Mouse (Mus musculus) heart, embryonic 13.5 days (tissue): ENCODE results near the gene Trim46. TPM values are rescaled to one million over a fixed set of nuclear protein-coding genes. Genes with fewer than 3 reads are reported as not detected.

Experiments
- ATAC-seq: fragments of 200-750 bp; cut with Nextera tagmentation; 2 replicates; pipeline ENCODE4 v1.8.0; 2017; ENCODE audit warnings: moderate TSS enrichment; ENCODE audit not compliant: insufficient number of reproducible peaks, low FRiP score, low TSS enrichment; ENCODE audit errors: extremely low read depth
- H3K27ac ChIP-seq: fragments of 300-500 bp; sonication (generic); replicated peaks from 2 replicates; pipeline ENCODE4 v1.5.1; 2015; ENCODE audit warnings: moderate library complexity, mild to moderate bottlenecking, inconsistent platforms
- H3K27me3 ChIP-seq: fragments of 300-500 bp; sonication (generic); replicated peaks from 2 replicates; pipeline ENCODE4 v1.6.1; 2015; ENCODE audit warnings: mild to moderate bottlenecking, inconsistent platforms
- H3K36me3 ChIP-seq: fragments of 300-500 bp; sonication (generic); 2 replicates; pipeline ENCODE4 v1.6.1; 2015; ENCODE audit warnings: mild to moderate bottlenecking, inconsistent platforms
- H3K4me1 ChIP-seq: fragments of 300-500 bp; sonication (generic); 2 replicates; pipeline ENCODE4 v1.6.1; 2015; ENCODE audit warnings: inconsistent platforms
- H3K4me2 ChIP-seq: fragments of 300-500 bp; sonication (generic); 2 replicates; pipeline ENCODE4 v1.6.1; 2015; ENCODE audit warnings: inconsistent platforms, mild to moderate bottlenecking, moderate library complexity
- H3K4me3 ChIP-seq: fragments of 300-500 bp; sonication (generic); 2 replicates; pipeline ENCODE4 v1.5.1; 2015; ENCODE audit warnings: moderate library complexity, mild to moderate bottlenecking, inconsistent platforms
- H3K9ac ChIP-seq: fragments of 300-500 bp; sonication (generic); 2 replicates; pipeline ENCODE4 v1.6.1; 2015; ENCODE audit warnings: inconsistent platforms, mild to moderate bottlenecking, moderate library complexity
- H3K9me3 ChIP-seq: fragments of 300-500 bp; sonication (generic); 2 replicates; pipeline ENCODE4 v1.6.1; 2016; ENCODE audit warnings: inconsistent platforms
- WGBS: fragments of 180-500 bp; shearing (Covaris S2); methylation state at CpG from one replicate; pipeline ENCODE4 v1.1.7; 2015; ENCODE audit warnings: mixed read lengths; 5-methylcytosine and 5-hydroxymethylcytosine counted together
- polyA plus RNA-seq: library from polyadenylated mRNA; unstranded; fragments of >200 nt; fragmentation: Nextera tagmentation; extraction: Ambion mirVana; gene quantifications from 2 replicates; pipeline ENCODE4 v1.2.1, GENCODE M21; 2015

Gene Trim46
- polyA plus RNA-seq, 1 experiment from 2014 or later: 0.76 TPM

- 64% methylated on average over 16 of the region's 16 CpGs for WGBS
- H3K4me2 ChIP-seq: no peak overlapping the region
- H3K9me3 ChIP-seq: no peaks in the 10 kb centered on the region
- peaks cover 34% of the 10 kb centered on the region for H3K4me1 ChIP-seq
- no peaks in the 10 kb centered on the region for H3K36me3 ChIP-seq
- H3K27ac ChIP-seq: no peak overlapping the region
- ATAC-seq: no peak
- no peak overlapping the region for H3K4me3 ChIP-seq
- H3K9ac ChIP-seq: no peak overlapping the region
- H3K27me3 ChIP-seq: peaks cover 59% of the 10 kb centered on the region
These were observed 14.3 kb downstream of the Trim46 start for GRCm38 (mm10) chr3:89231772-89232275.

GRCm38 (mm10) chr3:89231345-89231744 lies 14.8 kb downstream of the Trim46 start:
- H3K9me3 ChIP-seq: no peaks in the 10 kb centered on the region
- no peak overlapping the region for H3K4me3 ChIP-seq
- H3K27me3 ChIP-seq: peaks cover 63% of the 10 kb centered on the region
- H3K36me3 ChIP-seq: no peaks in the 10 kb centered on the region
- 50% methylated on average over 7 of the region's 7 CpGs for WGBS
- H3K9ac ChIP-seq: no peak overlapping the region
- H3K27ac ChIP-seq: no peak overlapping the region
- peaks cover 38% of the 10 kb centered on the region for H3K4me1 ChIP-seq
- no peak overlapping the region for H3K4me2 ChIP-seq
- no peak for ATAC-seq

- no peak overlapping the region for H3K4me2 ChIP-seq
- no peaks in the 10 kb centered on the region for H3K36me3 ChIP-seq
- H3K9ac ChIP-seq: no peak overlapping the region
- H3K27me3 ChIP-seq: peaks cover 65% of the 10 kb centered on the region
- H3K4me3 ChIP-seq: no peak overlapping the region
- ATAC-seq: no peak
- H3K4me1 ChIP-seq: peaks cover 39% of the 10 kb centered on the region
- 78% methylated on average over 2 of the region's 2 CpGs for WGBS
- H3K9me3 ChIP-seq: no peaks in the 10 kb centered on the region
- no peak overlapping the region for H3K27ac ChIP-seq
These were observed 15.5 kb downstream of the Trim46 start for GRCm38 (mm10) chr3:89230561-89230960.

- H3K27ac ChIP-seq: no peak overlapping the region
- no peaks in the 10 kb centered on the region for H3K9me3 ChIP-seq
- H3K27me3 ChIP-seq: peaks cover 67% of the 10 kb centered on the region
- ATAC-seq: no peak
- peaks cover 39% of the 10 kb centered on the region for H3K4me1 ChIP-seq
- 0 out of 2 replicates have a peak overlapping the region, but pooled peaks have one; percentile 78 for H3K4me2 ChIP-seq
- H3K36me3 ChIP-seq: 0 out of 2 replicates have a peak, but pooled peaks cover 4% of the 10 kb centered on the region
- H3K4me3 ChIP-seq: no peak overlapping the region
- no peak overlapping the region for H3K9ac ChIP-seq
- 63% methylated on average over 4 of the region's 4 CpGs for WGBS
These were observed 16.8 kb downstream of the Trim46 start for GRCm38 (mm10) chr3:89229276-89229675.

GRCm38 (mm10) chr3:89228836-89229235 lies 17.3 kb downstream of the Trim46 start, which contains the start of gene Muc1:
Muc1 (plus strand) TSS chr3:89229057.
- Histone ChIP-seq H3K4me2 (peak within 1 kb of the TSS; percentile 78), H3K4me3 (peak within 1 kb of the TSS; percentile 57), H3K36me3 (0 out of 2 replicates have a peak, but pooled peaks cover 4% of the 10 kb centered on the region), H3K4me1 (peaks cover 35% of the 10 kb centered on the region), H3K9me3 (no peaks in the 10 kb centered on the region), H3K27ac (0 out of 2 replicates have a peak within 1 kb of the TSS, but pooled peaks have one; percentile 17), H3K27me3 (peaks cover 66% of the 10 kb centered on the region), H3K9ac (peak within 1 kb of the TSS; percentile 76)
- ATAC-seq: no peak
- WGBS: 28% methylated on average over 10 of the region's 10 CpGs

GRCm38 (mm10) chr3:89228180-89228549 lies 17.9 kb downstream of the Trim46 start:
- Histone ChIP-seq H3K4me1 (peaks cover 29% of the 10 kb centered on the region), H3K9ac (peak overlapping the region; percentile 76), H3K9me3 (no peaks in the 10 kb centered on the region), H3K27ac (0 out of 2 replicates have a peak overlapping the region, but pooled peaks have one; percentile 17), H3K4me2 (peak overlapping the region; percentile 78), H3K4me3 (peak overlapping the region; percentile 57), H3K27me3 (peaks cover 66% of the 10 kb centered on the region), H3K36me3 (0 out of 2 replicates have a peak, but pooled peaks cover 8% of the 10 kb centered on the region)
- under 1% methylated on average over 20 of the region's 20 CpGs for WGBS
- peak; percentile 22; the same call in 1 of the 2 replicates for ATAC-seq

- H3K4me2 ChIP-seq: peak overlapping the region; percentile 78
- H3K27ac ChIP-seq: 0 out of 2 replicates have a peak overlapping the region, but pooled peaks have one; percentile 6
- no peaks in the 10 kb centered on the region for H3K9me3 ChIP-seq
- H3K4me1 ChIP-seq: peaks cover 22% of the 10 kb centered on the region
- H3K9ac ChIP-seq: peak overlapping the region; percentile 76
- H3K27me3 ChIP-seq: peaks cover 66% of the 10 kb centered on the region
- 0 out of 2 replicates have a peak, but pooled peaks cover 8% of the 10 kb centered on the region for H3K36me3 ChIP-seq
- ATAC-seq: peak; percentile 55; the same call in 1 of the 2 replicates
- peak overlapping the region; percentile 57 for H3K4me3 ChIP-seq
- WGBS: 3% methylated on average over 41 of the region's 41 CpGs
These were observed 18.6 kb downstream of the Trim46 start for GRCm38 (mm10) chr3:89227307-89228179.

GRCm38 (mm10) chr3:89226900-89227299 lies 19.2 kb downstream of the Trim46 start, which contains the start of gene Mtx1:
Mtx1 (minus strand) TSS chr3:89227088.
- Histone ChIP-seq H3K9ac (peak within 1 kb of the TSS; percentile 76), H3K36me3 (0 out of 2 replicates have a peak, but pooled peaks cover 8% of the 10 kb centered on the region), H3K27me3 (peaks cover 61% of the 10 kb centered on the region), H3K4me1 (peaks cover 22% of the 10 kb centered on the region), H3K4me2 (peak within 1 kb of the TSS; percentile 78), H3K27ac (peak within 1 kb of the TSS; percentile 6; the same call in 1 of the 2 replicates), H3K4me3 (peak within 1 kb of the TSS; percentile 57), H3K9me3 (no peaks in the 10 kb centered on the region)
- ATAC-seq: no peak
- 7% methylated on average over 21 of the region's 21 CpGs for WGBS

GRCm38 (mm10) chr3:89226361-89226760 lies 19.7 kb downstream of the Trim46 start:
- Histone ChIP-seq H3K4me3 (peak overlapping the region; percentile 57), H3K36me3 (peaks cover 11% of the 10 kb centered on the region; the same call in 1 of the 2 replicates), H3K4me1 (peaks cover 22% of the 10 kb centered on the region), H3K9me3 (no peaks in the 10 kb centered on the region), H3K4me2 (peak overlapping the region; percentile 78), H3K9ac (peak overlapping the region; percentile 76), H3K27ac (no peak overlapping the region; the same call in 1 of the 2 replicates), H3K27me3 (peaks cover 56% of the 10 kb centered on the region)
- ATAC-seq: no peak
- WGBS: 45% methylated on average over 11 of the region's 11 CpGs

- H3K36me3 ChIP-seq: peaks cover 11% of the 10 kb centered on the region; the same call in 1 of the 2 replicates
- WGBS: 65% methylated on average over 4 of the region's 4 CpGs
- H3K9me3 ChIP-seq: no peaks in the 10 kb centered on the region
- peaks cover 52% of the 10 kb centered on the region for H3K27me3 ChIP-seq
- peak overlapping the region; percentile 78; the same call in 1 of the 2 replicates for H3K4me2 ChIP-seq
- peaks cover 22% of the 10 kb centered on the region for H3K4me1 ChIP-seq
- no peak overlapping the region for H3K4me3 ChIP-seq
- H3K27ac ChIP-seq: no peak overlapping the region
- no peak for ATAC-seq
- peak overlapping the region; percentile 76; the same call in 1 of the 2 replicates for H3K9ac ChIP-seq
These were observed 20.2 kb downstream of the Trim46 start for GRCm38 (mm10) chr3:89225918-89226317.

GRCm38 (mm10) chr3:89225321-89225815 lies 20.7 kb downstream of the Trim46 start:
- Histone ChIP-seq H3K9ac (no peak overlapping the region), H3K4me3 (no peak overlapping the region), H3K4me1 (peaks cover 22% of the 10 kb centered on the region), H3K27me3 (peaks cover 47% of the 10 kb centered on the region), H3K36me3 (peaks cover 11% of the 10 kb centered on the region; the same call in 1 of the 2 replicates), H3K4me2 (no peak overlapping the region), H3K9me3 (no peaks in the 10 kb centered on the region), H3K27ac (no peak overlapping the region)
- no peak for ATAC-seq
- WGBS: 64% methylated on average over 12 of the region's 12 CpGs
